Mouse (Mus musculus) hindbrain, embryonic 13.5 days (tissue): Measurements from ENCODE around the gene Dusp16. TPM values are rescaled to one million over a fixed set of nuclear protein-coding genes. Genes with fewer than 3 reads are reported as not detected.

Experiments
- ATAC-seq: fragments of 200-750 bp; cut with Nextera tagmentation; 2 replicates; pipeline ENCODE4 v1.8.0; 2017; ENCODE audit warnings: moderate TSS enrichment; ENCODE audit not compliant: low FRiP score
- H3K27ac ChIP-seq: fragments of 300-500 bp; sonication (generic); 2 replicates; pipeline ENCODE4 v1.5.1; 2015; ENCODE audit warnings: inconsistent platforms, mild to moderate bottlenecking, moderate library complexity
- H3K27me3 ChIP-seq: fragments of 300-500 bp; sonication (generic); 2 replicates; pipeline ENCODE4 v1.6.1; 2015; ENCODE audit warnings: mild to moderate bottlenecking, inconsistent platforms
- H3K36me3 ChIP-seq: fragments of 300-500 bp; sonication (generic); 2 replicates; pipeline ENCODE4 v1.6.1; 2015; ENCODE audit warnings: mild to moderate bottlenecking, inconsistent platforms
- H3K4me1 ChIP-seq: fragments of 300-500 bp; sonication (generic); replicated peaks from 2 replicates; pipeline ENCODE4 v1.6.1; 2015; ENCODE audit warnings: inconsistent platforms
- H3K4me2 ChIP-seq: fragments of 300-500 bp; sonication (generic); 2 replicates; pipeline ENCODE4 v1.6.1; 2015; ENCODE audit warnings: inconsistent platforms, mild to moderate bottlenecking, moderate library complexity
- H3K4me3 ChIP-seq: fragments of 300-500 bp; sonication (generic); 2 replicates; pipeline ENCODE4 v1.5.1; 2015; ENCODE audit warnings: mild to moderate bottlenecking, inconsistent platforms
- H3K9ac ChIP-seq: fragments of 300-500 bp; sonication (generic); 2 replicates; pipeline ENCODE4 v1.6.1; 2015; ENCODE audit warnings: mild to moderate bottlenecking, inconsistent platforms
- H3K9me3 ChIP-seq: fragments of 300-500 bp; sonication (generic); 2 replicates; pipeline ENCODE4 v1.6.1; 2016; ENCODE audit warnings: inconsistent platforms
- WGBS: fragments of 180-500 bp; shearing (Covaris S2); methylation state at CpG from one replicate; pipeline ENCODE4 v1.1.7; 2015; 5-methylcytosine and 5-hydroxymethylcytosine counted together
- polyA plus RNA-seq: library from polyadenylated mRNA; unstranded; fragments of >200 nt; fragmentation: Nextera tagmentation; extraction: Ambion mirVana; gene quantifications from 2 replicates; pipeline ENCODE4 v1.2.1, GENCODE M21; 2015

Dusp16 gene
- polyA plus RNA-seq, 1 experiment from 2014 or later, result 5.7 TPM

DNA sequence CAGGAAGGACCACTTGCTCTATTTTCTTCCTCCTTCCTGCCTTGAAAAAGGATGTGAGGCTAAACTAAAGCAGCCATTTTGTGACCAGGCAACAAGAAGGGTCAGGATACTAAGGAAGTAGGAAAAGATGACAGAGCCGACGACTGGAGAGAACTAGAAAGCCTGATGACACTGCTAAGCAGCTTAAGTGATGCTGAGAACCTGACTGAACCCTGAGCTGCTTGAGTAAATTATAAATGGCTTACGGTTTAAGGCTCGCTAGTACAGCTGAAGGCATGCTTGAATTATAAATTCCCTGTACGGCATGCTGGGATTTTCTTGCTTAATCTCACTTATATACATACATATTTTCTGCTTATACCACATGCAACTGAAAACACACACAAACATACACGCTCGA lies 9.5 kb downstream of the Dusp16 start:
- Histone ChIP-seq H3K4me3 (no peak overlapping the region), H3K9me3 (no peaks in the 10 kb centered on the region), H3K9ac (no peak overlapping the region), H3K36me3 (no peaks in the 10 kb centered on the region), H3K27ac (no peak overlapping the region), H3K4me1 (no peaks in the 10 kb centered on the region), H3K27me3 (no peaks in the 10 kb centered on the region), H3K4me2 (no peak overlapping the region)
- no peak for ATAC-seq
- WGBS, result 88% methylated on average over 7 of the region's 7 CpGs

DNA sequence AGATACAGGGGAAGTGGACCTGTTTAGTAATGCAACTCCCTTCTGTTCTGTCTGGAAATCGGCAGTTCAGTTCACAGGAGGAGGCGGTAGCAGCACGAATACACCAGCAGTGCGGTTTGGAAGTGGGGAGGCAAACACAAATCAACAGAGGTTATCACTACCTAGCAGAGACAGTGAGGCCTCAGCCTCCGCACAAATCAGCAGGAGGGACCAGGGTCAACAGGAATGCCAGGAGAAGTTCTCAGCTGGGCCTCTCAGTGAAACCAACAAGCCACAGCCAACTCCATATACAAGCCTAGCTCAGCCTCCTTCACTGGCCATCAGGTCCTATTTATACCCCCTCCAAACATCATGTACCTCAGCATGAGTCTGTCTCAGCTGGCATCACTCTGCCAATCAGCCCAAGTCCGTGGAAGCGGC lies 10.9 kb downstream of the Dusp16 start:
- H3K4me1 ChIP-seq, result no peaks in the 10 kb centered on the region
- H3K27me3 ChIP-seq, result no peaks in the 10 kb centered on the region
- H3K9ac ChIP-seq, result no peak overlapping the region
- no peak for ATAC-seq
- H3K4me2 ChIP-seq, result no peak overlapping the region
- WGBS, result 85% methylated on average over 7 of the region's 7 CpGs
- no peak overlapping the region for H3K4me3 ChIP-seq
- no peaks in the 10 kb centered on the region for H3K36me3 ChIP-seq
- no peak overlapping the region for H3K27ac ChIP-seq
- no peaks in the 10 kb centered on the region for H3K9me3 ChIP-seq

DNA sequence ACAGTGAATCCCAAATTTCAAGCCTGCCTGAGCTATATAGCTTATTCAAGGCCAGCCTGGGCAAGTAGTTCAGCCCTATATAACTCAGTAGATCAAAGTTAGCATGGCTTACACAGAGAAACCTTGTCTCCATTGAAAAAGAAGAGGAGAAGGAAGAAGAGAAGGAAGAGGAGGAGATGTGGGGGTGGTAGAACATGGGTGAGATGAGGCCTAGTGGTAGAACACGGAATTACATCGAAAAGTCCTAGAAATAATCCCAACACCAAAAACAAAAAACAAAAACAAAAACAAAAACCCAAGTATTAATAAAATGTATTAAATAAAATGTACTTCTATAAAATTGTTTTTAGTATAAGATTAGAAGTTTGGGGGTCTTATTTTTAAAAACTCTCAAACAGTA lies 12.4 kb downstream of the Dusp16 start:
- Histone ChIP-seq H3K36me3 (no peaks in the 10 kb centered on the region), H3K4me3 (no peak overlapping the region), H3K9ac (no peak overlapping the region), H3K27me3 (no peaks in the 10 kb centered on the region), H3K9me3 (no peaks in the 10 kb centered on the region), H3K27ac (no peak overlapping the region), H3K4me2 (no peak overlapping the region), H3K4me1 (no peaks in the 10 kb centered on the region)
- WGBS, result 76% methylated on average over 2 of the region's 2 CpGs
- no peak for ATAC-seq

DNA sequence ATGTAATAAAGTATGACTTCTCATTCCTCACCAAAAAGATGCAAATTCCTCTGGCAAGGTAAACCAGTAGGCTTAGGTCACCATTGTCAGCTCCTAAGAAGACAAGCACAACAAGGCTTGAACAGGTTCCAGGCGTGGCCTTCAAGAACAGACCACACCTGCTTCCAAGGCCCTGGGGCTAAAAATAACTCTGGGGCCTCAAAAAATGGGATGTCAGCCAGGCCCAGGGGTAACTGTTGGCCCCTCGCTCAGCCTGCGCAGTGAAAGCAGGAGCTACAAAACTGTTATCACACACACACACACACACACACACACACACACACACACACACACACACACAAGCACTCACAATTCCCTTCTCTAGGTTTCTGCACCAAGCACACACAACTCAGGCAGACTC lies 18.5 kb downstream of the Dusp16 start:
- H3K4me2 ChIP-seq, result no peak overlapping the region
- H3K9ac ChIP-seq, result no peak overlapping the region
- H3K36me3 ChIP-seq, result no peaks in the 10 kb centered on the region
- H3K4me3 ChIP-seq, result no peak overlapping the region
- no peaks in the 10 kb centered on the region for H3K9me3 ChIP-seq
- H3K27ac ChIP-seq, result no peak overlapping the region
- WGBS, result 66% methylated on average over 3 of the region's 3 CpGs
- ATAC-seq, result no peak
- H3K27me3 ChIP-seq, result no peaks in the 10 kb centered on the region
- 0 out of 2 replicates have a peak, but pooled peaks cover 3% of the 10 kb centered on the region for H3K4me1 ChIP-seq

DNA sequence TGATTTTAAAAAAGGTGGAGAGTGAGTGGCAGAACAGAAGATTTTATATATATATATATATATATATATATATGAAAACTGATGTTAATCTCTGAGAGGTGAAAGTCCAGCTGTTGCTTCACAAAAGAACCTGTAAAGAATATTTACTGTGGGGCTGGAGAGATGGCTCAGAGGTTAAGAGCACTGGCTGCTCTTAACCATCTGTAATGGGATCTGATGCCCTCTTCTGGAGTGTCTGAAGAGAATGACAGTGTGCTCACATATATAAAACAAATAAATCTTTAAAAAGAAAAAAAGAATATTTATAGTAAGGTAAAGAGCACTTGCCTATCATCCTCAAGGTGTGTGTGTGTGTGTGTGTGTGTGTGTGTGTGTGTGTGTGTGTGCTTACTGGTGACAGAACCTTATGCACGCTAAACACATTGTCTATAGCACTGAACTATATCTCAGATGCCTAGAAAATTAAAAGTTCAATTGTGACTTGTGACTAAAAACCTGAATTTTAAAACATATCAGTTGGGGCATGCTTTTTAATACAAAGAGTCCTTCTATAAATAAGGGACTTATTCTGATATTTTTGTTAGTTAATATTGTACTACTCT lies 19.0 kb downstream of the Dusp16 start:
- WGBS, result 100% methylated on average over 1 of the region's 1 CpGs
- Histone ChIP-seq H3K27me3 (no peaks in the 10 kb centered on the region), H3K9ac (no peak overlapping the region), H3K9me3 (no peaks in the 10 kb centered on the region), H3K4me2 (no peak overlapping the region), H3K27ac (no peak overlapping the region), H3K4me1 (0 out of 2 replicates have a peak, but pooled peaks cover 3% of the 10 kb centered on the region), H3K36me3 (no peaks in the 10 kb centered on the region), H3K4me3 (no peak overlapping the region)
- ATAC-seq, result no peak

DNA sequence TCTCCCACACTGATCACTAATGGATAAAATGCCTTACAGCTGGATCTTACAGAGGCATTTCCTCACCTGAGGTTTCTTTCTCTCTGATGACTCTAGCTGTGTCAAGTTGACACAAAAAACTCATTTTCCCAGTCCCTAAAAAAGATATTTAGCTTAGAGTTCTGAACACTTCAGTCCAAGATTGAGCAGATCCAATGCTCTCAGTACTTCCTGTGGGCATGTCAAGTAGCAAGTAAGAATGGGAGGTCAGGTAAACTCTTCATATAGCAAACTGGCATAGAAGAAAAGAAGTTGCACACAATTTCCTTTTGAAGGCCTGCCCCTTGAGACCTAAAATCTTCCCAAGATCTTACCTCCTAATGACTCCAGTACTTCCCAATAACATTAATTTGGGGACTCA lies 22.1 kb downstream of the Dusp16 start:
- Histone ChIP-seq H3K9ac (no peak overlapping the region), H3K4me1 (0 out of 2 replicates have a peak, but pooled peaks cover 3% of the 10 kb centered on the region), H3K27me3 (no peaks in the 10 kb centered on the region), H3K36me3 (no peaks in the 10 kb centered on the region), H3K4me3 (no peak overlapping the region), H3K9me3 (no peaks in the 10 kb centered on the region), H3K4me2 (no peak overlapping the region), H3K27ac (no peak overlapping the region)
- ATAC-seq, result no peak

DNA sequence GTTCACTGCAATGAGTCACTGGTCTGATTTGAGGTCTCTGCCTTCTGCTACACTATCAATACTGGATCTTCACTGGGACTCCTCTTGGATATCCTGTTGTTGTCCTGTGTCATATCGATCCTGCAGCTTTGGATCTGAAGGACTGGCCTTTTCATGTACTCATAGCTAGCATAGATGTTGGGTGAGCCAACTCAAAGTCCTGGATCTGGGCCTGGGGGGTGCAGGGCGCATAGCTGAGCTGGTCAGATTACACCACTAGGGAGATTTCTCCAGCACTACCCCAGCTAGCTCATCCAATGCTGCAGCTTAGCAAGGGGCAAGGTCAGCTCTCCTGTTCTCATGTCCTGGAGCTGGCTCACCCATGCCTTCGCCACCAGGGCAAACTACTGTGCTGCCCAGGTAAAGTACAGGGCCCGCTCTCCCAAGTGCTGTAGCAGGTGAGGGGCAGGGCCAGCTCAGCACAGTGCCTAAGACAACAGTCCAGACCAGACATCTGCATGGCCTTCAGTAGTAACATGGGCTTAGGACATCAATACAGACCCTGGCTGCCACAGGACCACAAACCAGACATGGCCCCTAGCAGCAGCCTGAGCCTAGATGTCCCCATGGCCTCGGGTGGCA lies 27.9 kb downstream of the Dusp16 start:
- Histone ChIP-seq H3K27me3 (no peaks in the 10 kb centered on the region), H3K36me3 (no peaks in the 10 kb centered on the region), H3K4me2 (no peak overlapping the region), H3K9ac (no peak overlapping the region), H3K4me1 (0 out of 2 replicates have a peak, but pooled peaks cover 5% of the 10 kb centered on the region), H3K27ac (no peak overlapping the region), H3K4me3 (no peak overlapping the region), H3K9me3 (no peaks in the 10 kb centered on the region)
- 99% methylated on average over 5 of the region's 5 CpGs for WGBS
- no peak for ATAC-seq

DNA sequence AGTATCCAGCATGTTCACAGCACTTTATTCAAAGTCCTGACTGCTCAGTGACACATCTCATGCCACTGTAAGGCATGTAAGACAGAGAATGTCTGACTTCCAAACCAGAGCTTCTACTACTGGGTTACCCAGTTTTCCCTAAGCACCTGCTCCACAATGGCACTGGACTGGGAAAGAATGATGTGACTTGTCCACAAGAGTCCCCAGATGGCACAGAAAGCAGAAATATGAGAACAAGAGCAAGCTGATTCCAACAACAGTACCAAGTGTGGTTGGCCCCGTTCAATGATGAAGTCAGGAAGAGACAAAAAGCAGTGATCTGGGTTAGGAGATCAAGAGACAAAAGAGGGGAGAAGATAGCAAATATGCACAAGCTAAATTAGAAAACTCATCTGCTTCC lies 29.0 kb downstream of the Dusp16 start:
- Histone ChIP-seq H3K36me3 (no peaks in the 10 kb centered on the region), H3K27ac (no peak overlapping the region), H3K4me1 (0 out of 2 replicates have a peak, but pooled peaks cover 5% of the 10 kb centered on the region), H3K4me2 (no peak overlapping the region), H3K27me3 (no peaks in the 10 kb centered on the region), H3K4me3 (no peak overlapping the region), H3K9ac (no peak overlapping the region), H3K9me3 (no peaks in the 10 kb centered on the region)
- ATAC-seq, result no peak
- 65% methylated on average over 1 of the region's 1 CpGs for WGBS

DNA sequence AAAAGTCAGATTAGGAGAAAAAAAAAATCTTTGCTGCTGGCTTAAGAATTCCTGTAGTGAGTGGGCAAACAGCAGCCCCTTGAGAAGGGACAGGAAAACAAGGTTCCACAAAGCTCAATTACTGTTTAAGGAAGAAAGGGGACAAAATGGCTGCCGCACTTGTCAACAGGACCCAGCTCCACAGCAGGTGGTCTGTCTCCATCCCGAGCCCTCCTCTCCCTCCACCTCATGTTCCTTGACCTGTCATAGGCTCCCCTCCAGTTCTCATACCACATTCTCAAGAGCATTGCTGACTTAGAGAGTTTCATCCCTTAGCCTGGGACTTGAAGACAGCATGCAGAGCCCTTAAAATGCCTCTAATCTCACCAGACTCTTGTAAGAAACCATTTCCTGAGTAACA lies 30.6 kb downstream of the Dusp16 start:
- Histone ChIP-seq H3K9me3 (no peaks in the 10 kb centered on the region), H3K36me3 (no peaks in the 10 kb centered on the region), H3K27me3 (no peaks in the 10 kb centered on the region), H3K9ac (no peak overlapping the region), H3K27ac (no peak overlapping the region), H3K4me1 (0 out of 2 replicates have a peak, but pooled peaks cover 5% of the 10 kb centered on the region), H3K4me3 (no peak overlapping the region), H3K4me2 (no peak overlapping the region)
- WGBS, result 55% methylated on average over 2 of the region's 2 CpGs
- no peak for ATAC-seq

DNA sequence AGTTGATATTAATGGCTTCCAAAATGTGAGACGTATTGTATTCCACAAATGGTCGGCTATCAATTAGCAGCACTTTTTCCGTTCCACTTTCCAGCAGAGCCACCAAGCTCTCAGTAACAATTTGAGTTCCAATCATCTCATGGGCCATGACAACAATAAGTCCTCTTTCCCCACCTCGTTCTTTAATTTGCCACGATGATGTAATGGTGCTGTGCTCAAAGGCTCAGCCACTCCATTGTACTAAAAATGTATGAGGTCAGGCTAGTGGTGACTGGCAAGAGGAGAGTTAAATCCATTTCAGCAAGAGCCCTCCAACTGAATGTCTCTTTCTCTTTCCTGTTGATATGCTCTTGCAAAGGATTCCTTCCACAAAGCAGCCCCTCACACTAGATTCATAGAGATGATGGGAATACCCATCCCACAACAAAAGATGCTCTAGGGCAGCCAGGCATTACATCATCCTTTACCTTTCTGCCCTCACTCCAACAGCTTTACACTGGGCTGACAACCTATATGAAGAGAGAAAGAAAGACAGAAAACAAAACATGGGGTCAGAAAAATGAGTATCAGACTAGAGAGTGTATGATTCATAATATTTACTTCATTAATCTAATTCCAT lies 31.4 kb downstream of the Dusp16 start:
- Histone ChIP-seq H3K27me3 (no peaks in the 10 kb centered on the region), H3K4me2 (no peak overlapping the region), H3K4me3 (no peak overlapping the region), H3K4me1 (0 out of 2 replicates have a peak, but pooled peaks cover 5% of the 10 kb centered on the region), H3K36me3 (no peaks in the 10 kb centered on the region; the same call in 1 of the 2 replicates), H3K9ac (no peak overlapping the region), H3K9me3 (no peaks in the 10 kb centered on the region), H3K27ac (no peak overlapping the region)
- 55% methylated on average over 5 of the region's 5 CpGs for WGBS
- ATAC-seq, result no peak

DNA sequence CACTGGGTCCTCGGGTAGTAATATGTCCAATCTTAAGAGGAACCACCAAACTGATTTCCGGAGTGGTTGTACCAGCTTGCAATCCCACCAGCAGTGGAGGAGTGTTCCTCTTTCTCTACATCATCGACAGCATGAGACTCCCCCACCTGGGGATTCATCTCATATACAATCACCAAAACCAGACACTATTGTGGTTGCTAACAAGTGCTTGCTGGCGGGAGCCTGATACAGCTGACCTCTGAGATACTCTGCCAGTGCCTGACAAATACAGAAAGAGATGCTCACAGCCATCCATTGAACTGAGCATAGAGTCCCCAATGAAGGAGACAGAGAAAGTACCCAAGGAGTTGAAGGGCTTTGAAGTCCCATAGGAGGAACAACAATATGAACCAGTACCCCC lies 36.4 kb downstream of the Dusp16 start:
- Histone ChIP-seq H3K9ac (no peak overlapping the region), H3K4me3 (no peak overlapping the region), H3K27ac (no peak overlapping the region), H3K4me1 (0 out of 2 replicates have a peak, but pooled peaks cover 3% of the 10 kb centered on the region), H3K4me2 (no peak overlapping the region), H3K36me3 (no peaks in the 10 kb centered on the region; the same call in 1 of the 2 replicates), H3K9me3 (no peaks in the 10 kb centered on the region), H3K27me3 (no peaks in the 10 kb centered on the region)
- 95% methylated on average over 4 of the region's 4 CpGs for WGBS
- no peak for ATAC-seq

DNA sequence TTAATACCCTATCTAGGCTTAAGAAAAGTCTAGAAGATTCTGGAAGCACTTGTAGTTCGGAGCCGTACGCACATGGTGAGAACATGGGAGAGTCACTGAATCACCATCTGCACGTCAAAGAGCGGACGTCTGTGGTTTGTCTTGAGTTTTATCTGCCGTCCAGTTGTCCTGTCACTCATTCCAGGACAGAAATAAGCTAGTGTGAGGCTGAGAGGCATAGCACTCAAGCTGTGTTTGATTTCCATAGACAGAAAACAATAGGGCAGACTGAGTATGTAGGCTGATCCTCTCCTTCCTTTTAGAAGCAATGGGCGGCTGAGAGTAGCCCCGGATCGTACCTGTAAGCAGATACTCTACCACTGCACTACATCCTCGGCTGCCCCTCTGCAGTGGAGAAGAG lies 38.6 kb downstream of the Dusp16 start:
- no peaks in the 10 kb centered on the region for H3K4me1 ChIP-seq
- H3K9me3 ChIP-seq, result no peaks in the 10 kb centered on the region
- WGBS, result 93% methylated on average over 11 of the region's 11 CpGs
- H3K27ac ChIP-seq, result no peak overlapping the region
- H3K4me3 ChIP-seq, result no peak overlapping the region
- H3K4me2 ChIP-seq, result no peak overlapping the region
- no peak for ATAC-seq
- H3K27me3 ChIP-seq, result no peaks in the 10 kb centered on the region
- H3K36me3 ChIP-seq, result no peaks in the 10 kb centered on the region; the same call in 1 of the 2 replicates
- no peak overlapping the region for H3K9ac ChIP-seq

DNA sequence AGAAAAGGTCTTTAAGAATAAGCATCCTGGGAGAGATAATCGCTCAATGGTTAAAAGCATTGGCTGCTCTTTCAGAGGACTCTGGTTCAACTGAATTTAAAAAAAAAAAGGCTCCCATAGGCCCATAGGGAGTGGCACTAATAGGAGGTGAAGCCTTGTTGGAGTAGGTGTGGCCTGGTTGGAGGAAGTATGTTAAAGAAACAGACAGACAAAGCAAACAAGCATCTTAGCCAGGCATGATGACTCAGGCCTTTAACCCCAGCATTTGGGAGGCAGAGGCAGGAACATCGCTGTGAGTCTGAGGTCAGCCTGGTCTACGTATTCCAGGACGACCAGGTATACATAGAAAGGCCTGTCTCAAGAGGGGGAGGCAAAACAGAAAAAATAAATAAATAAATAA lies 39.0 kb downstream of the Dusp16 start:
- H3K9me3 ChIP-seq, result no peaks in the 10 kb centered on the region
- no peak overlapping the region for H3K27ac ChIP-seq
- no peaks in the 10 kb centered on the region for H3K27me3 ChIP-seq
- no peaks in the 10 kb centered on the region for H3K4me1 ChIP-seq
- H3K4me2 ChIP-seq, result no peak overlapping the region
- H3K36me3 ChIP-seq, result no peaks in the 10 kb centered on the region; the same call in 1 of the 2 replicates
- 97% methylated on average over 4 of the region's 4 CpGs for WGBS
- H3K4me3 ChIP-seq, result no peak overlapping the region
- ATAC-seq, result no peak
- no peak overlapping the region for H3K9ac ChIP-seq
